Mouse (Mus musculus) MN1 (cell line): Measurements from ENCODE around the gene Gdpd3.

Experiments used
- DNase-seq: peaks from one replicate; pipeline ENCODE4 v3.0.0-alpha.2; 2016; ENCODE audit warnings: low spot score

Gdpd3 gene

DNA sequence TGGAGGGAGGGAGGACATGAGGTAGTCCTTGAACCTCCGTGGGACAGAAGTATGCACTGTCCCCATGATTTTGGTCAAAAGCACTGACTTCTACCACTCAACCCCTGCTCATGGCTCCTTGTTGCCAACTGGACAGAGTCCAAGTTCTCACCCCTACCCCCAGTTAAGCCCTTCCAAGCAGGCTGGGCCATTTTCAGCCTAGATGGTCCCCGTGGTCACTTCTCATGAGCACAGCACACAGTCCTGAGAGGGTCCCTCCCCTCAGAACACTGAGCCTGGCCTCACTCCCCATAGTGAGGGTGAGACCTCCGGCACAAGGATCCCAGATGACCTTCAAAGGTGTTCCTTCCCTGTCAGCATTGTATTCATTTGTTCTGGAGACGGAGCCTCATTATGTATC lies 23.0 kb downstream of the Gdpd3 start:
- DNase-seq, result no peak

- peak; percentile 99 for DNase-seq
Measured at GRCm38 (mm10) chr7:126791851-126792720, 26.0 kb downstream of the Gdpd3 start, which contains the start of gene Ppp4c. Ppp4c (minus strand) TSS chr7:126792496.

- no peak for DNase-seq
Measured at GRCm38 (mm10) chr7:126792721-126793443, 26.7 kb downstream of the Gdpd3 start.

DNA sequence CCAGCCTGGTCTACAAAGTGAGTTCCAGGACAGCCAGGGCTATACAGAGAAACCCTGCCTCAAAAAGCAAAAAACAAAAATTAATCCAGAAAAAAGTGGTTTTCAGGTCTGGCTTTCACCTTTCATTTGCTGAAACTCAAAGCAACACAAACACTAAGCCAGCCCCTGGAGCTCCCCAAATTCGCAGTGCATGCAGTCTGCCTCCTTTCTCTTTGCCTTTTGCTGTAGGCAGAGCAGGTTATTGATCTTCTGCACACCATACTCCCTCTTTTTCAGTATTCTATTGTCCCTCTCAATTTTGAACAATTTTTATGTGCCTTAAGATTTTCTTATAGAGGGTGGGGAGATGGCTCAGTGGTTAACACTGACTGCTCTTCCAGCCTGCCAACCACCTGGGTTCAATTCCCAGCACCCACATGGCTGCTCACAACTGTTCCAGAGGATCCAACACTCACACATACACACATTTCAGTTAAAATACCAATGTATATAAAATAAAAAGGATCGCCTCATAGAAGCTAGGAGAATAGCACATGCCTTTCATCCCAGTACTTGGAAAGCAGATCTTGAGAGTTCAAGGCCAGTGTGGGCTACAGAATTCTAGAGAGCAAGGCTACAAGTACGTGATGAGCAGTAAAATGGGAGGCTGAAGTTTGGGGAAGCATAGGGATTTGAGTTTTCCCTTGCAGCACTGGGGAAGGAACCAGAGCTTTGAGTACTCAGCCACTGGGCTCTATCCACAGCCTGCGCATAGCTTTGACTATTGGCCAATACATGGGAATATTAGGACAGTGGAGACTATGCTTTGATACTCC lies 27.5 kb downstream of the Gdpd3 start:
- no peak for DNase-seq

DNA sequence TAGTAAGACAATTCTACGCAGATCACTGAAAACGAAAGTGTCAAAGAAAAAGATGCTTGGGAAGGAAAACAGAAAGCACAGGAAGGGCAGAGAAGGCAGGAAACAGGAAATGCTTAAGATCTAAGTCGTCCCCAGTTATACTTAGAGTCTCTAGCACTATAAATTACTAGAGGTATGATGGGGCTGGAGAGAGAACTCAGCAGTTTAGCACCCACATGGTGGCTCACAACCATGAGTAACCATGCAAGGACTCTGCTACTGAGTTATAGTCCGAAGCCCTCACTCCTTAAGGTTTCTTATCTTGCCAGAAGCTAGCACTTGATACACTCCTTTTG lies 28.1 kb downstream of the Gdpd3 start:
- DNase-seq, result no peak

DNA sequence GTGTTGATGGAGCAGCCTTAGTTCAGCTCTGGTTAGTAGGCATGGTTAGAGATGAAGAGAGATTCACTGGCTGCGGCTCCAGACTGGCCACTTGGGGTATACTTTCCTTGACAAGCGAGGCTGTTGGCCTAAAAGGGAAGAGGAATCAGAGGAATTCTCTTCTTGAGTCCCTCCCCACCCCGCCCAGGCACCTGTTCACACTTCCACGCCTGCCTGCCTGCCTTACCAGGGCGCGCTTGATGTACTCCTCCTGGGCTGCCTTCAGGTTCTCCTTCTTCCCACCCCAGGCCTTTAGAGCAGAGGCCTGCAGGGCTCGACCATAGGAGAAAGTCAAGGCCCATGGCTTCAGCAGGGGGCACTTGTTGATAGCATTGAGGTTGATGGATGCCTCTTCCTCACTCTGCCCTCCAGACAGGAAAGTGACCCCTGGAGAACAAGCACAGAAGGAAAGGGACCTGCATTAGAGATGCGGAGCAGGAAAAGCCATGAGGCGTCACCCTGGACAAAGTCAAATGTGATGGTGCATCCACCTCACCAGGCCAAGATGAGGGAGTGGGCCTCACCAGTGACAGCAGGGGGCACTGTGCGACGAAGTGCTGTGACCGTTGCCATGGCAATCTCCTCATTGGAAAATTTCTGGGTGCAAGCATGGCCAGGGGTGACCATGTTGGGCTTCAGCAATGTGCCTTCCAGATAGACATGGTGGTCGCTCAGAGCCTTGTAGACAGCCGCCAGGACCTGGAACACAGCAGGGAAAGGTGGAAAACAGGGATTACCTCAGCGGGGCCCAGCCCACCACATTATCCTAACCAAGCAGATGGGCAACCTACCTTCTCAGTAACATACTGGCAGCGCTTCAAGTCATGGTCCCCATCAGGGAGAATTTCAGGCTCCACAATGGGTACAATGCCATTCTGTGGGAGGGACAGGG lies 29.5 kb downstream of the Gdpd3 start:
- peak; percentile 30 for DNase-seq

- peak; percentile 84 for DNase-seq
Measured at GRCm38 (mm10) chr7:126796350-126796932, 30.3 kb downstream of the Gdpd3 start.

DNA sequence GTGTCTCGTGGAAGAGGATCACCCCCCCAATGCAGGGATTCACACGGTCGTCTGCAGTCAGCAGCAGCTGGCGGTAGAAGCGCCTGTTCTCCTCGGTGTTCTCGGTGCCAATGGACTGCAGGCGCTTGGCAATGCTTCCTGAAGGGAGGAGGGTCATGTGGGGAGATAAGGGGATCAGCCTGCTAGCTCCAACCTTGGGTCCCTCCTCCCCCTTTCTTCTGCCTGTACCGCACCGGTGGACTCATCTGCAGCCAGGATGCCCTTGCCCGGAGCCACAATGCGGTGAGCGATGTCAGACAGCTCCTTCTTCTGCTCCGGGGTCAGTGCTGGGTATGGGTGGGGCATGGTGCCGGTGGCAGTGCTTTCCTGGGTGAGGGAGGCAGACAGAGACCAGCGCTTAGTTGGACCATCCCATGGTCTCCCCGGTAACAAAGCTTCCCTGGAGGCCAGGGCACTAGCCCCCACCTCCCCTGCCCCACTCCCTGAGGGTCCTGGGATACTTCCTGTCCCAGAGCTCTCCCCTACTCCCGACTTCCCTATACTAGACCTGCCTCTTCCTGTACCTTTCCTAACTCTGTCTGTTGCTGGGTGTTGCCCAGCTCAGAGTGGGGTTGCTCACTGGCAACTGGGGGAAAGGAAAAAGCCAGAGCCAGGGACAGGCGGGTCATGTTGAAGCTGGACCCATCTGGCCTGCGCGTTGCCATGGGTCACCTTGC lies 31.4 kb downstream of the Gdpd3 start, which contains the start of gene Fam57b:
Gene Fam57b, plus strand, starts transcription at position 258 of the 716 bp plus-strand sequence.
- peak; percentile 62 for DNase-seq

GRCm38 (mm10) chr7:126798127-126799049 lies 32.3 kb downstream of the Gdpd3 start:
- DNase-seq, result no peak

- peak; percentile 98 for DNase-seq
Measured at GRCm38 (mm10) chr7:126799050-126799467, 32.9 kb downstream of the Gdpd3 start.

GRCm38 (mm10) chr7:126799468-126800268 lies 33.5 kb downstream of the Gdpd3 start:
- DNase-seq, result no peak

DNA sequence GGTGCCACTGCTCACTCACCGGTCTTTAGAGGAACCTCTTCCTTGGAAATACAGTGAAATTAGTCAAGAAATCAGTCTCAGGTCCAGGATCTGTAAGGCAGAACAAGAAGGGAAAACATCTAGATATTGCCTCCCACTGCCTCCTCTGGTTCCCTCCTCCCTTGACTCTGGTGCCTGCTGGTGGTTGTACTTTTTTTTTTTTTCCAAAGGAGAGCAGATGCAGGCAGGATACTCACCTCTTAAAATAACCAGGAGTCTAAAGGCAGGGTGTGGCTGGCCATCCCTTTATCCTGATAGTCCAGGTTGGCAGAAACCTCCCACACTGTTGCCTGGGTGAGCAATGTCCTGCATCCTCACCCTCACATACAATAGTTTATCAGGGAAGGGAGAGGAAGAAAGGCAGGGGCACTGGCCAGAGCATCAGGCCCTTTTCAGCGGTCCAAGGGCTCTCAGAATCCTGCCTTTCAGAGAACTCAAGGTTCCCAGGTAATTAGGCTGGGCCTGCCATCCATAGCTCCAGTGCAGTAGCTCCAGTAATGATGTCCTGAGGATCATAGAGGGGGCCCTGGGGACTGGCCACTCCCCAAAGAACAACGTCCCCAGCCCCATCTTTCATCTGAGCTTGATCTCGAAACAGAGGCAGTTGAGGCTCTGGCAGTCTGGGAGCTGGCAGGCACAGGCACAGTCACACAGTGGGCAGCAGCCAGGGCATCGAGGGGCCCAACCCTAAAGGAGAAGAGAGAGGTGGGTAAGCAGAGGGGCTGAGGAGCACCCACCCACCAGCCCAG lies 34.3 kb downstream of the Gdpd3 start:
- no peak for DNase-seq

GRCm38 (mm10) chr7:126801057-126801422 lies 34.9 kb downstream of the Gdpd3 start:
- DNase-seq, result no peak

DNA sequence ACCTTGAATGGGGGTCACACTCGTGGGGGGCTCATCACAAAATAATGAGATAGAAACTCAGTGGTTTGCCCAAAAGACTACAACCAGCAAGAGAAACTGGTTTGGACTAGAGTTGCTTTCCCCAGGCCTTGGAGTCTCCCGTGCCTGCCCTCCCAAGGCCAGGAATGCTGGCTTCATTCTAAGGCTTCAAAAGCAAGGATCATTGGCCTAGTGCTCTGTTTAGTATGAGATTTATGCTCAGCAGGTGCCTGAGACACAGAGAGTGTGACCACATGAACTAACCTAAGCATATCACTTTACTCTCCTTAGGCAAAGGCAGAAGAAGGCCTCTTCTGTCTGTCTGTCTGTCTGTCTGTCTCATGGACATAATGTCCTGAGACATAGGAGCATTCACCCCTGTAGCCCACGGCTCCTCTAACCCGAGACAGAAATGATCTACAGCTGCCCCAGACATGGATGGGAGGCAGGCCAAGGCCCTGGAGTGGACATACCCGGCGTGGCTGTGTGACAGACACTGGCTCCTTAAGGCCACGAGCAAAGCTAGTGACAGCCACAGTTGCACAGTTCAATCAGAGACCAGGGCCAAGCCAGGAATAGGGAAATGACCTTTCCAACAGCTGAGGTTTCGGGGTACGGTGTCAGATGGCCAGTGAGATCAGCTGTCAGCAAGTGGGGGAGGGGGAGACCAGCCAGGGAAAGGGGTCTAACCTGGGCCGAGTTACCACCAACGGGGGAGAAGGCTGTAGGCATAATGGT lies 36.2 kb downstream of the Gdpd3 start:
- no peak for DNase-seq

- peak; percentile 68 for DNase-seq
Measured at GRCm38 (mm10) chr7:126803181-126803580, 37.0 kb downstream of the Gdpd3 start.

- no peak for DNase-seq
Measured at GRCm38 (mm10) chr7:126803751-126804150, 37.6 kb downstream of the Gdpd3 start.

- DNase-seq, result peak; percentile 74
Measured at GRCm38 (mm10) chr7:126806956-126807355, 40.8 kb downstream of the Gdpd3 start.
